Mouse (Mus musculus): Measurements from ENCODE around the gene Car5a.

Car5a gene

GRCm38 (mm10) chr8:121877828-121878480, 66.8 kb downstream of the Car5a start:
- 85% methylated on average over 7 of the region's 7 CpGs for WGBS

GRCm38 (mm10) chr8:121877212-121877611, 67.5 kb downstream of the Car5a start:
- WGBS = 26% methylated on average over 5 of the region's 5 CpGs

DNA sequence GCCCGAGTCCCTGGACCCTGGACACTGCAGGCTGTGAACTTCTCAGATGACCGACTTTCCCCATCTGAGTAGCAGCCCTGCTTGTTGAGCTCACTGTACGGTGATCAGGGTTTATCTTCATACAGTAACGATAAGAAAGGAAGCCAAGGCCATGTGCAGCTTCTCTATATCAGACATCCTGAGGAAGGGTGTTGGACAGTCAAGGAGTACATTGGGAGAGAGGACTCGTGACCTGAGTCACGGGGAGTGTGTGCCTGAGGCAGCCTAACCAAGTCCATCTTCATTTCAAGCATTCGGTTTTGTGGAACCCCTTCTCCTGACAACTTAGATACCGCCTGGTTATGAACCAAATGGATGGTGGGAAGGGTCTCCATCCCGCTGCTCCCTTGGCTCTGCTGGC, 69.2 kb downstream of the Car5a start:
- WGBS = 69% methylated on average over 9 of the region's 9 CpGs

DNA sequence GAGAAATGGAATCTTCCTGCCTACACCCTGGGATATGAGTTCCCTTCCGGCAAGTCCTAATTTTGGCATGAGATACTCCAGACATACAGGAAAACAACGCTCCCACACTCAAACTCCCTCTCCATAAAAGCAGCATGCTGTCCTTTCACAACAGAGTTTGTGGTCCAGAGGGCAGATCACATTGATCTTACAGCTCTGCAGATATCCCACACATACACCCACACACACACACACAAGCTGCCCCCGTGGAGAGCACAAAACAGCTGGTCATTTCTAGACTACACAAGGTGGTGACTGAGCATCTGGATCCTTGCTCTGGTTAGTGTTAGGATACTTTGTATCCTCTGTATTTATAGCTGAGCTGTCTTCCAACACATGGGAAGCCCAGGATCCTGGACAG, 69.7 kb downstream of the Car5a start:
- 29% methylated on average over 3 of the region's 3 CpGs for WGBS

DNA sequence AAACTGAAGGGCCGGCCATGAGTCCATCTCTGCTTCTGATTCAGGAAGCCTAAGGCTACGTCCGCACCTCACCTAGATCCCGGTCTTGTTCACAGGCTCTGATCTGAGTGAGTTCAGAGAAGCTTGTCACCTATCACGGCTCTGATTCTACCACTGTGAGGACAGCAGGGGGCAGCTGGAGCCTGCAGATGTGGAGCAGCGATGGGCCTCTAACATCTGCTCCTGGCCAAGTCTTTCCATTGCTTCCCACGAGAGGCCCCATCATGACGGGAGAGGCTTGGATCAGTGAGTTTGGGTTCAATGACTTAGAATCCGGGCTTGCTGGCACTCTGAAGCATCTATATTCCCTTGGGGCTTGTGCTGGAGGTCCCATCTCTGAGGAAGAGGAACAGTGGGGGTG, 70.7 kb downstream of the Car5a start:
- 68% methylated on average over 9 of the region's 9 CpGs for WGBS

DNA sequence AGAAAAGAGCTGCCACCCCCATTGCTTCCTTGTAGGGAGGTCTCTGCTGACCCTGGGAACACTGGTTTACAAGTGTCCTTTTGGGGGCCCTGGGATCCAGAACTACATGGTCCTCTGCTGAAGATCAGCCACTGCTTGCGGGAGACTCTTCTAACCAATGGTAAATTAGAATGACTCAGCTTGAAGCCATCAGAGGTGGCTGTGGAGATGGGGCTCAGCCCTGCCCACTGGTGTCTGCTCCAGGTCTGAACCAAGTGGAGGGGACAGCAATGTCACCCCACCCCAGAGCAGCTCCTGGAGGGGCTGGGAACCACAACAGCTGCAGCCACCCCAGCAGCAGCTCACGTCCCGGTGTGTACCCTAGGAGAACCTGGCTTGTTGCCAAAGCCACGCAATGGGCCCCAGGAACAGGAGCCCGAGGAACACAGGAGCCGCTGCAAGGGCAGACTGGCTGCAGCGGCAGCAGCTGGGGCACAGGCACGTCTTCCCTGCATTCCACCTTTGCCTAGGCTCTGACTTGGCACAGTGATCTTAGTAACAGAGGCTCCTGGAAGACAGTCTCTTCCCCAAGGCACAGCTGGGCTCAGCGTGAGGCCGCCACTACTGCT, 72.8 kb downstream of the Car5a start:
- WGBS = 31% methylated on average over 10 of the region's 10 CpGs

DNA sequence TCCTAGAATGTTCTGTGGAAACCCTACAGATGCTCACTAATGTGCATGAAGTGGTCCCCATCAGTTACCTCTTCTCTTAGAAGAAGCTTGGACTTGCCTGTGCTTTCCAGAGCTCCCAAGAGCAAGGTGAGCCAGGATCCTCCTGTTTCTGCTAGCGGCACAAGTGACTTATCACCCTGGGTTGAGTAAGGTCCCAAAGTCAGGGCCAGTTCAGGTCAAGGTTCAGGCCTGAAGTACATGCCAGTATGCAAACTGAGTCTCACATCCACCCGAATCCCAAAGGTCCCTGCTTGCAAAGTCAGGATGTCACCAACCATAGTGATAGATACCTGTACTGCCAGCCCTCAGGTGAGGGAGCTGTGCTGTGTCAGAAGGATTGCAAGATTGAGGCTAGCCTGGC, 74.5 kb downstream of the Car5a start:
- WGBS = 97% methylated on average over 2 of the region's 2 CpGs

GRCm38 (mm10) chr8:121868896-121869295, 75.8 kb downstream of the Car5a start:
- 85% methylated on average over 7 of the region's 7 CpGs for WGBS

DNA sequence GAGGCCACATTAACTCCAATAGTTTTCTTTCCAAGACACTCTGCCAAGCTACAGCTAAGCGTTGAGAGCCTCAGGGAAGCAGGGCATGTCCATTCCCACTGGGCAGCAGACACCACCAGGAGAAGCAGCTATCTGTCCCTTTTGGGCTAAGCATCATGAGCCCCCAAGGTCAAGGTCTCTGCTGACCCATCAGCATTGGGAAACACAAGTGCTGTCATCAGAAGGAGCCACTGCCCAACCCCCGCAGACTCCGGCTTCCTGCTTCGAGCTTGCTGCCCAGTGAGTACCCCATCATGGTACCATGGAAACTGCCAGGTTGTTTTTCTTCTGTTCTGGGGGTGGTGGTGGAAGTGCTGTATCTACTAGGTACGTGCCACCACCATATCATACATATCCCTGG, 76.5 kb downstream of the Car5a start:
- WGBS = 74% methylated on average over 5 of the region's 5 CpGs

Measured in cerebral cortex, adult 2 months (tissue).